Mouse (Mus musculus) hindbrain, embryonic 16.5 days (tissue): ENCODE data around the gene Ino80. TPM values are rescaled to one million over a fixed set of nuclear protein-coding genes. Genes with fewer than 3 reads are reported as not detected.

Source experiments
- ATAC-seq: fragments of 200-750 bp; cut with Nextera tagmentation; 2 replicates; pipeline ENCODE4 v1.8.0; 2017; ENCODE audit warnings: moderate TSS enrichment, moderate library complexity
- H3K27ac ChIP-seq: fragments of 300-500 bp; sonication (generic); 2 replicates; pipeline ENCODE4 v1.5.1; 2014; ENCODE audit warnings: low read depth, mild to moderate bottlenecking, control low read depth, low read length, moderate library complexity
- H3K27me3 ChIP-seq: fragments of 300-500 bp; sonication (generic); replicated peaks from 2 replicates; pipeline ENCODE4 v1.6.1; 2014; ENCODE audit warnings: low read length; ENCODE audit not compliant: control insufficient read depth, insufficient read depth
- H3K36me3 ChIP-seq: fragments of 300-500 bp; sonication (generic); 2 replicates; pipeline ENCODE4 v1.6.1; 2014; ENCODE audit warnings: mild to moderate bottlenecking, low read length, moderate library complexity, mixed read lengths; ENCODE audit not compliant: control insufficient read depth, insufficient read depth
- H3K4me1 ChIP-seq: fragments of 300-500 bp; sonication (generic); 2 replicates; pipeline ENCODE4 v1.6.1; 2014; ENCODE audit warnings: low read depth, low read length; ENCODE audit not compliant: control insufficient read depth, insufficient read depth
- H3K4me2 ChIP-seq: fragments of 300-500 bp; sonication (generic); 2 replicates; pipeline ENCODE4 v1.6.1; 2014; ENCODE audit warnings: mild to moderate bottlenecking, low read length, control low read depth, moderate library complexity
- H3K4me3 ChIP-seq: fragments of 300-500 bp; sonication (generic); 2 replicates; pipeline ENCODE4 v1.5.1; 2014; ENCODE audit warnings: mild to moderate bottlenecking, low read length, control low read depth, moderate library complexity
- H3K9ac ChIP-seq: fragments of 300-500 bp; sonication (generic); 2 replicates; pipeline ENCODE4 v1.6.1; 2014; ENCODE audit warnings: low read depth, mild to moderate bottlenecking, control low read depth, low read length, moderate library complexity
- H3K9me3 ChIP-seq: fragments of 300-500 bp; sonication (generic); 2 replicates; pipeline ENCODE4 v1.6.1; 2014; ENCODE audit warnings: mild to moderate bottlenecking, low read length, moderate library complexity; ENCODE audit not compliant: control insufficient read depth
- WGBS: fragments of 180-500 bp; shearing (Covaris S2); extraction: QIAGEN DNeasy Blood & Tissue Kit; methylation state at CpG from one replicate; pipeline ENCODE4 v1.1.7; 2014; 5-methylcytosine and 5-hydroxymethylcytosine counted together
- polyA plus RNA-seq: library from polyadenylated mRNA; unstranded; fragments of >200 nt; fragmentation: Nextera tagmentation; extraction: Ambion mirVana; gene quantifications from 2 replicates; pipeline ENCODE4 v1.2.1, GENCODE M21; 2015

Gene Ino80
- polyA plus RNA-seq, 1 experiment from 2014 or later, result 2.8 TPM

DNA sequence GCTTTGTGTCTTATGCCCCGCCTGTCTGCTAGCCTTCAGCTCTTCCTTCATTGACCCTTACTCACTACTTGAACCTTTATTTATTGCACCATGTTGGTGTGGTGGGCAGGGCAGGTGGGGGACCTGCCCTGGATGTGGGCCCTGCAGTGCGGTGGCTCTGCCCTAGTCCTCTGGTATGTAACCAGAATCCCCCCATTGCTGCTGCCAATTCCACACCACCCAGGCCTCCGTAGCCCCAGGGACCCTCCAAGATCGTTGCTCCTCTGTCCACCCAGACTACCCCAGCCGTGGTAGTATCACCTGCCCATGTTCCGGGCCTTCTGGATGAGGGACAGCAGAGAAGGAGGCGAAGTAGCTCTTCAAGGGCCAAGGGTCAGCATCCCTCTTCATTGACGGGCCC lies 123.8 kb downstream of the Ino80 start:
- Histone ChIP-seq H3K4me1 (peaks cover 6% of the 10 kb centered on the region), H3K36me3 (peaks cover 8% of the 10 kb centered on the region; the same call in 1 of the 2 replicates), H3K27ac (no peak overlapping the region), H3K9me3 (no peaks in the 10 kb centered on the region), H3K27me3 (no peaks in the 10 kb centered on the region), H3K9ac (no peak overlapping the region), H3K4me3 (no peak overlapping the region), H3K4me2 (no peak overlapping the region)
- 96% methylated on average over 8 of the region's 8 CpGs for WGBS
- no peak for ATAC-seq

DNA sequence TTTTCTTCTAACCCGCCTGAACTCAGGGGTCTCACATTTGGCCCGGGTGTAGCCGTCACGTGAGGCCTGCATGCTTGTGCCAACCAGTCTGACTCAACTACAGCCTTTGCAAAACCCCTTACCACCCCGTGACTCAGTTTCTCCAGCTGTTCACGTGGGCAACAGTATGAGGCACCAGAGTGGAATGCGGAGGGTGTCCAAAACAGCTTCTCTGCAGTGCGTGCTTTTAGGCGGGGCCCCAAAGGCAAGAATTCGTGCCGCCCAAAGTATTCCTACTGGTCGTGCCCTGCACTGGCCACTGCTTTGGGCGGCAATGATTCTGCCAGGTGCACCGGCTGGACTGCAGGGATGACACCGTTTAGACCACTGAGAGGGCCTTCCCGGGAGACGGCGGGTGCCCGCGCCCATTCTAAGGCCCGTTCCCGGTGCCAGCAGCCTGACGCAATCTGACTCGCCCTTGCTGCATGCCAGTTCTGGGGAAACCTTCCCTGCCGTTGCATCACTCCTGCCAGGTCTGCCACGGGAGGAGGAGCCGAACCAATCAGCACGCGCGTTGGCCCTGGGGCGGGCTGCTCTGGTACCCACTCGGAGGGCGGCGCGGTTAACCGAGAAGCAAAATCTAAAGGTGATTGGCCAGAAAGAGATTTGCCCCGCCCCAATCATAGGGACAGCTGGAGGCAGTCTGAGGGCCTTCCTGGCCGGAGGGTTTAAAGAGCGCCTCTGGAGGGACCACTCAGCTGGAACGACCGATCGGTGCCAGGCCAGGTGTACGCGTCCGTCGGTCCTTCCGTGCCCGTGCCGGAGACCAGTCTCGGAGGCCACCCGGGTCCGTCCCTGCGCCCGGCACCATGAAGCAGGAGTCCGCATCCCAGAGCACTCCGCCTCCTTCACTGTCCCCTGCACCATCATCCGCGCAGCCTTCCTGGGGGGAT lies 126.7 kb downstream of the Ino80 start, which contains the start of gene Chac1:
Gene Chac1, plus strand, starts transcription at position 675 of the 932 bp plus-strand sequence.
- peaks cover 2% of the 10 kb centered on the region; the same call in 1 of the 2 replicates for H3K27me3 ChIP-seq
- WGBS, result 3% methylated on average over 58 of the region's 58 CpGs

DNA sequence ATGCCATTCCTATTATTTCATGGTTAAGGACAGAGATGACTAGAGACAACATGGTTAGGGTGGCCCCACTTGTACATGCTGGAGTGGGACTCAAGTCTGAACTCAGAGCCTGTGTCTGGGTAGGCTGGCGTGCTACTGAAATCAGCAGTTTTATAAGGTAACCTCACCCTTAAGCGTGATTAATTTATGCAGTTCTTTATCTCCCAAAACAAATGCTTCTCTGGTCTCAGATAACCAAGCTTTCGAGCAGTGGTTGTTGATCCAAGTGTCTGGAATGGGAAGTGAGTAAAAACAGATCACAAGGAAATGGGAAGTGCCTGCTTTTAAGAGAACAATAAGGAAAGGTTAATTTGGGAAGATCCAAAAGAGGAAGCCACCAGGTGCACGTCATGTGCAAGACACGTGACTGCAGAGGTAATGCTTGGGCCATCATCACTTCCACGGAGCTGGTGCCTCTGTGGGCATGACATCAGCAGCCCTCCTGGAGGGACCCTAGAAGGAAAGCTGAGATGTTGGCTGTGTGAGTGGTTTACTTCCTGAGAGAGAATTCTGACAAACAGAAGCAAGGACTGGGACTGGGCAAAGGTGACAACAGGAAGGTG lies 132.8 kb downstream of the Ino80 start:
- H3K27me3 ChIP-seq, result peaks cover 2% of the 10 kb centered on the region; the same call in 1 of the 2 replicates
- H3K4me2 ChIP-seq, result no peak overlapping the region
- no peak overlapping the region for H3K4me3 ChIP-seq
- 57% methylated on average over 6 of the region's 6 CpGs for WGBS
- H3K36me3 ChIP-seq, result no peaks in the 10 kb centered on the region
- H3K4me1 ChIP-seq, result no peaks in the 10 kb centered on the region
- no peaks in the 10 kb centered on the region for H3K9me3 ChIP-seq
- H3K27ac ChIP-seq, result no peak overlapping the region
- ATAC-seq, result no peak
- no peak overlapping the region for H3K9ac ChIP-seq

More for the DNA sequence above, 126.7 kb downstream of the Ino80 start, which contains the start of gene Chac1:
- H3K4me1 ChIP-seq, result peaks cover 6% of the 10 kb centered on the region
- peaks cover 8% of the 10 kb centered on the region; the same call in 1 of the 2 replicates for H3K36me3 ChIP-seq
- peak; percentile 99 for ATAC-seq
- peak within 1 kb of the TSS; percentile 77 for H3K9ac ChIP-seq
- peak within 1 kb of the TSS; percentile 67 for H3K4me3 ChIP-seq
- peak within 1 kb of the TSS; percentile 73 for H3K4me2 ChIP-seq
- H3K9me3 ChIP-seq, result no peaks in the 10 kb centered on the region
- peak within 1 kb of the TSS; percentile 14; the same call in 1 of the 2 replicates for H3K27ac ChIP-seq

DNA sequence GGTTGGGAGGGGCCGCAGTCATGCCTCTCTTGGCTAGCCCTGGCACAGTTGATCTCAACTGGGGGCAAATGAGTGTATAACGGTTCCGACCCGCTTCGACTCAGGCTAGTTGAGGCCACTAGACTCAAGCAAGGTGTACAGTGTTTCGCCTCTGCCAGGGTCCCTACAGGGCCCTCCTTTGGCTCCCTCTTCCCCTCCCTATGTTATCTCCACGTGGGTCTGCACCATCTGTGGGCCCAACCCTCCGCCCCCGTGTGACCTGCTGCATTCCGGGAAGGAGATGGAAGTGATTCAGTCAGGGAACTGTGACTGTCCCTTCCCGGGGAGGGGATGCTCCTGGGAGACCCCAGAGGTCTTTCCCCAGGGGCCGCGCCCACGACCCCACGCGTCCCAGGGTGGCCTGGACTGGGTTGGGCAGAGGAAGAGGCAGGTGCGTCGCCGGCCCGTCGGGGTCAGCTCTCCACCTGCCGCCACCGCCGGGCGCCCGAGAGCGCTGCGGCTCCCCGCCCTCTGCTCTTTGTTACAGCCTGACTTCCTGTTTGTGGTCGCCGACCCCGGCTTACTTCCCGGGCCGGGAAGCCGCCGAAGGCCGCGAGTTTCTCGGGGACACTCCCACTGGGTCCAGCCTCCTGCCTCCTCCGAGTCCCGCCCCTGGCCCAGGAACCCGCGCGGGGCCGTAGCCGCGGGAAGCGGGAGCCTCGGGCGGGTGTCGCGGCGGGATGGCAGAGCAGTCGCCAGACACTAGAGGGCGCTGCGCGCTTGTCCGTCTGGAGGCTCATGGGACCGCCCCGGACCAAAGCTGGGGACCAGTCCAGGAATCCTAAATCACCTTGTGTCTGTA lies 139.8 kb downstream of the Ino80 start:
- peak; percentile 88 for ATAC-seq
- H3K4me3 ChIP-seq, result peak overlapping the region; percentile 65
- peaks cover 9% of the 10 kb centered on the region for H3K4me1 ChIP-seq
- H3K4me2 ChIP-seq, result peak overlapping the region; percentile 95
- WGBS, result 6% methylated on average over 50 of the region's 60 CpGs
- H3K36me3 ChIP-seq, result no peaks in the 10 kb centered on the region
- H3K27me3 ChIP-seq, result 0 out of 2 replicates have a peak, but pooled peaks cover 2% of the 10 kb centered on the region
- H3K27ac ChIP-seq, result peak overlapping the region; percentile 70
- H3K9me3 ChIP-seq, result no peaks in the 10 kb centered on the region
- H3K9ac ChIP-seq, result peak overlapping the region; percentile 88

DNA sequence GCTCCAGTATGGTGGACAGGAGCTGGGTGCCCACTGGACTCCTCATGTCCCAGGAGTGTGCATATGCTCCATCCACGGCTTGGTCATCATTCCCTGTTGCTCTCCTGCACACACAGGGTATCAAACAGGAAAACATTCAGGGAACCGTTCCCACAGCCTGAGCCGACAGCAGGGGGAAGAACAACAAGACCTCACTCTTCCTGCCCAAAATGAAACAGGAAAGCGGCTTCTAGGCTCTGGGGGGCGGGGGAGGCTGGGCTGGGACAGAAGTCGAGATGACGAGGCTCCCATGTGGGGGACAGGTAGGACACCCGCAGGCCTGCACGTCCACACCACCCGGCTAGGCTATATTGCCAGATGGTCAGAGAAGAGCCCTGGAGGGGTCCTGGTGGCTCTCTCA lies 141.0 kb downstream of the Ino80 start:
- no peaks in the 10 kb centered on the region for H3K36me3 ChIP-seq
- no peaks in the 10 kb centered on the region for H3K9me3 ChIP-seq
- peaks cover 9% of the 10 kb centered on the region for H3K4me1 ChIP-seq
- 62% methylated on average over 10 of the region's 10 CpGs for WGBS
- H3K4me3 ChIP-seq, result no peak overlapping the region
- H3K27ac ChIP-seq, result peak overlapping the region; percentile 51
- H3K9ac ChIP-seq, result no peak overlapping the region
- no peak overlapping the region for H3K4me2 ChIP-seq
- no peak for ATAC-seq
- H3K27me3 ChIP-seq, result peaks cover 9% of the 10 kb centered on the region; the same call in 1 of the 2 replicates

DNA sequence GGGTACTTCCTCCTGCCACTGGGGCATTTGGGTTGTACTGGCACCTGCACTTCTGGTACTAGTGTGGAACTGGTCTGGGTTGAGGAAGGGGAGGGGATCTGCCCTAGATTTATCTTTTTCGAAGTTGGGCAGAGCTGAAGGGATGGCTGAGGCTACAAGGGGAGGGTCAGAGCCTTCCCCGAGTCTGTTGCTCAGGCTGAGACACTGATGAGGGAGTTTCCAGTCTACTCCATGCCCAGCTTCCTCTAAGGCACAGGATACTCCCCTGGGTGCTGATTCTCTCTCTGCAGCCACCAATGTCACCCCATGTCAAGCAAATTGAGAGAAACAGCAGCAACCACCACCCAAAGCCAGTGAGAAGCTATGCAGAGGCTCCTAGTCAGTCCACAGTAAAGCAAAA lies 141.5 kb downstream of the Ino80 start:
- peaks cover 9% of the 10 kb centered on the region for H3K4me1 ChIP-seq
- peaks cover 13% of the 10 kb centered on the region for H3K27me3 ChIP-seq
- ATAC-seq, result no peak
- no peak overlapping the region for H3K4me2 ChIP-seq
- no peaks in the 10 kb centered on the region for H3K9me3 ChIP-seq
- no peaks in the 10 kb centered on the region for H3K36me3 ChIP-seq
- H3K4me3 ChIP-seq, result no peak overlapping the region
- WGBS, result 73% methylated on average over 2 of the region's 2 CpGs
- no peak overlapping the region for H3K9ac ChIP-seq
- no peak overlapping the region for H3K27ac ChIP-seq

DNA sequence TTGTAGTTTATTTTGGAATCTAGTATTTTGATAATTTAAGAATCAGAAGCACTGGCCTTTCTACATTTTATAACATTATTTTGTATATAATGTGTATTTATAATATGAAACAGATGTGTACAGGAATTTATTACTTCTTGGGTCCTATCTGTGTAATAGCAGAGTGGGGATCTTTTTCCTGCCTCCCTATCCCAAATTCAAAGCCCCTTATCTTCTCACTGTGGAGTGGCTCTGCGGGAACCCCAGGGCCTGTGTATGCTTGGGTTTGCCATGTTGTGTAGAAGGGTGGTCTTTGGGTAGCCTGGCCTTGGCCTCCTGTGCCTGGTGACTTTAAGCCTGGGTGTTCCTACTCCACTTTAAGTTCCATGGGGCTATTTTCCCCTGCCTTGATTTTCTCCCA lies 142.0 kb downstream of the Ino80 start:
- Histone ChIP-seq H3K4me2 (no peak overlapping the region), H3K9me3 (no peaks in the 10 kb centered on the region), H3K27ac (no peak overlapping the region), H3K36me3 (no peaks in the 10 kb centered on the region), H3K4me3 (no peak overlapping the region), H3K27me3 (peaks cover 18% of the 10 kb centered on the region), H3K4me1 (peaks cover 9% of the 10 kb centered on the region), H3K9ac (no peak overlapping the region)
- 83% methylated on average over 1 of the region's 1 CpGs for WGBS
- no peak for ATAC-seq

DNA sequence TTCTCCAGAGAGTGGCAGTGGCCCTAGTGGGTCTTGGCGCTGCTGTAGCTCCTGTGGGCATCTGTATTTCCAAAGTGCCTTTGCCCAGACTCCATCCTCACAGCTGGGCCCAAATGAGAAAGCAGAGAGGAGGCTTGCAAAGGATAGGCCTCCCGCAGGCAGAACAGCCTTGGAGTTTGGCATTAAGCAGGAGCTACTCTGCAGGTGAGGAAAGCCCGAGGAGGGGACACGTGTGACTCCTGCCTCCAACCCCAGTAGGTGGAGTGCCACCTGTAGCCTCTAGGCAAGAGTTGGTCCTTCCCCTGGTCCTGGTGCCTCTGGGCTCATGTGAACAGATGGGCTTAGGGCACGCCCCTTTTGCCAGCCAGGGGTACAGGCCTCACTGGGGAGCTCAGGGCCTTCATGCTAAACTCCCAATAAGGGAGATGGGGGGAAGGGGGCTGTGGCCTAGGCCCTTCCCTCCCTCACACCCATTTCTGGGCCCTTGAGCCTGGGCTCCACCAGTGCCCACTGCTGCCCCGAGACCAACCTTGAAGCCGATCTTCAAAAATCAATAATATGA lies 142.4 kb downstream of the Ino80 start:
- H3K9me3 ChIP-seq, result no peaks in the 10 kb centered on the region
- H3K4me3 ChIP-seq, result no peak overlapping the region
- ATAC-seq, result no peak
- H3K4me1 ChIP-seq, result peaks cover 9% of the 10 kb centered on the region
- H3K9ac ChIP-seq, result no peak overlapping the region
- no peak overlapping the region for H3K27ac ChIP-seq
- H3K36me3 ChIP-seq, result no peaks in the 10 kb centered on the region
- H3K4me2 ChIP-seq, result no peak overlapping the region
- H3K27me3 ChIP-seq, result peaks cover 22% of the 10 kb centered on the region
- 68% methylated on average over 7 of the region's 7 CpGs for WGBS
